Mouse (Mus musculus) embryonic fibroblast, embryonic 13.5 days (primary cell): ENCODE data around the gene Fam219b. TPM values are rescaled to one million over a fixed set of nuclear protein-coding genes. Genes with fewer than 3 reads are reported as not detected.
A peak's percentile ranks its signal among the peaks of the same experiment; 100 is the strongest.

Source experiments
- H3K27ac ChIP-seq: 2 replicates; pipeline ENCODE4 v1.5.1; 2012; ENCODE audit warnings: low read length, control low read depth, inconsistent platforms; ENCODE audit not compliant: insufficient read depth
- H3K4me1 ChIP-seq: 2 replicates; pipeline ENCODE4 v1.6.1; 2011; ENCODE audit warnings: low read length; ENCODE audit not compliant: control insufficient read depth, insufficient read depth
- H3K4me3 ChIP-seq: 2 replicates; pipeline ENCODE4 v1.5.1; 2011; ENCODE audit warnings: mild to moderate bottlenecking, control low read depth, low read length; ENCODE audit not compliant: insufficient read depth
- CTCF ChIP-seq: IDR thresholded peaks from 2 replicates; pipeline ENCODE4 v1.5.1; 2011; ENCODE audit warnings: mild to moderate bottlenecking, control low read depth, low read length, moderate library complexity, borderline replicate concordance; ENCODE audit not compliant: insufficient read depth
- POLR2A ChIP-seq: IDR thresholded peaks from 2 replicates; pipeline ENCODE4 v1.6.1; 2011; ENCODE audit warnings: low read depth, mild to moderate bottlenecking, control low read depth, low read length, moderate library complexity
- polyA plus RNA-seq: library from polyadenylated mRNA; stranded (reverse); fragments of >200 nt; gene quantifications from 2 replicates; pipeline ENCODE4 v1.2.4, GENCODE M21; 2011; ENCODE audit warnings: low read depth; ENCODE audit not compliant: missing spikeins, insufficient read length

Gene Fam219b
- 12.6 and 13.0 TPM in 2 replicates for polyA plus RNA-seq

DNA sequence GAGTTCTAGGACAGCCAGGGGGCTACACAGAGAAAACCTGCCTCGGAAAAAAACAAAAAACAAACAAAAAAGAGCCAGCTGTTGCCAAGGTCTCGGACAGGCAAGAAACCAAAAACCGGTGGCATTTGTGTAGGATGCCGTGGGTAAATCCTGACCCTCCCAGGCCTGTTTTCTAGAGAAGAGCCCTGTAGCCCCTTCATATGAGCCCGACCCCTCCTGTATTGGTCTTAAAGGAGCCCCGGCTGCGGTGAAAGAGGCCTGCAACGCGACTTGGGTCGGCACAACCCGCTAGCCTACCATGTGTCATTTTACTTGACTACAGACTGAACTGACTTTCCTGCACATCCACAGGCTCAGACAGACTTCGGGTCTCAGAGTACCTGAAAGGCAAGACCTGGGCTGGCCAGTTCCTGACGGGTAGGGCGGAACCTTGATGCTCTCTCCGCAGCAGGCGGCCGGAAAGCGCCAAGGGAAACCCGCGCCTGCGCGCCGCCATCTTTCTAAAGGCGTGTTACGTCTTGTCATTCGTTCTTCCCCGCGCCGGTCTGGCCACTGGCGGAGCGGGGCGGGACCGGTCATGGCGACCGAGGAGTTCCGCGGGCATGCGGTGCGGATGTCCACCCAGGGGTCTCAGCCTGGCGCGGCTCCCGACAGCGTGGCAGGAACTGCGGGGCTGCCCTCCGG lies at the start of gene Fam219b:
Gene Fam219b (plus strand): TSS at position 485 of the 684 bp plus-strand sequence.
- TF ChIP-seq CTCF (no peak), POLR2A (peak; percentile 82)
- Histone ChIP-seq H3K4me3 (peak within 1 kb of the TSS; percentile 93), H3K4me1 (peaks cover 6% of the 10 kb centered on the region; the same call in 1 of the 2 replicates), H3K27ac (peak within 1 kb of the TSS; percentile 21; the same call in 1 of the 2 replicates)

- H3K27ac ChIP-seq, result no peak overlapping the region
- TF ChIP-seq CTCF (no peak), POLR2A (no peak)
- H3K4me1 ChIP-seq, result no peaks in the 10 kb centered on the region
- H3K4me3 ChIP-seq, result no peak overlapping the region
Measured at GRCm38 (mm10) chr9:57487807-57488206, 49.5 kb upstream of the Fam219b start.

DNA sequence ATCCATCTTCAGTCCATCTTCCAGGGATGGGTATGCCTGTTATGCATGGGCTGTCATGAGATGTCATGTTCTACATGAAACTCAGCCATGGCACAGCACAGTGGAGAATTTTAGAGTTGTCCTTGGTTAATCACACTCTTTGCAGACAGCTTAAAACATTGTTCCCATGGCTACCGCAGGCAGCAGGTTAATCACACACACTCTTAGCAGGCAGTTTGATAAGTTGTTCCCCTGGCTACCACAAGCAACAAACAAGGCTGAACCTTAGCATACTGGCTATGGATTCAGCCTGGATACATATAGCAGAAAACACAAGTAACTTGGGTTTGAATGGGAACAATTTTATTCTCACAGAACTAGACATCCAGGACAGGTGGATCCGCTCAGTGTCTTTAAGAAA lies 43.8 kb upstream of the Fam219b start:
- Histone ChIP-seq H3K27ac (no peak overlapping the region), H3K4me3 (no peak overlapping the region), H3K4me1 (no peaks in the 10 kb centered on the region)
- TF ChIP-seq POLR2A, result no peak
- TF ChIP-seq CTCF, result no peak

DNA sequence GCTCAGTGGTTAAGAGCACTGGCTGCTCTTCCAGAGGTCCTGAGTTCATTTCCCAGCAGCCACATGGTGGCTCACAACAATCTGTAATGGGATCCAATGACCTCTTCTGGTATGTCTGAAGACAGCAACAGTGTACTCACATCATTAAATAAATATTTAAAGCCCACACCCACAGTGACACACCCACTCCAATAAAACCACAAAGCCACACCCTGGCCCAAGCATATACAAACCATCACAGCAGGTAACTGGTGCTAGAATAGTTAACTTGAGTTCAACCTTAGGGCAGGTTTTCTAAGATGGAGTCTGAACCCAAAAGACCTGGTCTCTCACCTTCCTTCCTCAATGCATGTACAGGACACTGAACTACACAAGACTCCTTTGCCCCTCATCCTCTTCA lies 42.4 kb upstream of the Fam219b start:
- no peak for TF ChIP-seq POLR2A
- no peak for TF ChIP-seq CTCF
- H3K27ac ChIP-seq, result no peak overlapping the region
- no peaks in the 10 kb centered on the region for H3K4me1 ChIP-seq
- no peak overlapping the region for H3K4me3 ChIP-seq

GRCm38 (mm10) chr9:57497236-57497635 lies 40.1 kb upstream of the Fam219b start:
- Histone ChIP-seq H3K27ac (no peak overlapping the region), H3K4me3 (no peak overlapping the region), H3K4me1 (no peaks in the 10 kb centered on the region)
- TF ChIP-seq POLR2A (no peak), CTCF (no peak)

- H3K27ac ChIP-seq, result no peak overlapping the region
- no peak for TF ChIP-seq POLR2A
- TF ChIP-seq CTCF, result no peak
Measured at GRCm38 (mm10) chr9:57498536-57498935, 38.8 kb upstream of the Fam219b start.

GRCm38 (mm10) chr9:57501452-57501851 lies 35.9 kb upstream of the Fam219b start:
- H3K27ac ChIP-seq, result no peak overlapping the region
- no peak for TF ChIP-seq CTCF
- TF ChIP-seq POLR2A, result no peak
- peaks cover 13% of the 10 kb centered on the region for H3K4me1 ChIP-seq
- H3K4me3 ChIP-seq, result no peak overlapping the region

More at GRCm38 (mm10) chr9:57498536-57498935, 38.8 kb upstream of the Fam219b start:
- Histone ChIP-seq H3K4me3 (no peak overlapping the region), H3K4me1 (no peaks in the 10 kb centered on the region)

DNA sequence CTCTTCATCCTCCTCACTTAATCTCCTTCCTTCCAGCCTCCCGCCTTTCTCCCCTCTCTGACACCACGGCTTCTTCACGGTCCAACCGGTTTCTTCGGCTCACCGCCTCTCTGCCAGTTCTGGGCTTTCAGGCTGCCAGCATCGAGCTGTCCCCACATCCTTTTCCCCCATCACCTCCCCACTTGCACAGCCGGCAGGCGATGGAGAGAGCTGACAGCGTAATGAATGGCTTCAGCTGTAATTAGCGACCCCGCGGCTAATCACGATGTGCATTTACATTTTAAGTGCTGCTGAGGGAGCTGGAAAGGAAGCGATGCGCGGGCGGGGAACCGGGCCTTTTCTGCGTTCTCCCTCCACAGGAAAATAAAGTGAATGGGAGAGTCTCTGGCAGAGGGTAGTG lies 35.5 kb upstream of the Fam219b start:
- TF ChIP-seq POLR2A (no peak), CTCF (no peak)
- Histone ChIP-seq H3K4me1 (peaks cover 13% of the 10 kb centered on the region), H3K27ac (no peak overlapping the region), H3K4me3 (no peak overlapping the region)

DNA sequence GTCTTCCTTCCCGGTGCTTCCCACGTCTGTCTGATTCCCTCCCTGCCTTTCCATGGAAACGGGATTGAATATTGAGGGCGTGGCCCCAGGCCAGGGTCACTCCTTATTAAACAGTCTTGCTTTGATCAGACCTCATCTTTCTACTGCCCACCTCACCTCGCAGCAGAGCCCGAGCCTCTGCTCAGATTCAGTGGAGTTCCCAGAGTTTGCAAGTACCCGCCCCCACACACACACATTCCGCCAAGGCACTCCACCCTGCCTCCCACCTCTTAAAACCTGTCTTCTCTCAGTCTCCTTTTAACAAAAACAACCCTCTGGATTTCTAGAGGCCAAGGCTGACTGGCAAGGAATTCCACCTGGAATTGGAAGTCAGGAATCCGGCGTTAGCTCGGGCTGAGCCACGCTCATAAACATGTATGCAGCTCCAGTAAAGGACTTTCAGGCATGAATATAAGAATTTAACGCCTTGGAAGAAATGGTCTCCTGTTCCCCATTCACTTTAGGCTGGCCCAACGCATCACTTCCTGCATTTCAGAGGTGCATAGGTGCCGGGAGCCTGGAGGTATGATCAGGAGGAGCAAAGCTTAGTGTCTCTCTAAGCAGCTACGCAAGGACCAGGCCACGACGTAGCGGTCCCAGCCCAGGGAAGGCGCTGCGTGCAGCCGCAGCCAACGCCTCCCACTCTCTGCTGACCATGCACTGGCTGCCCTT lies 34.3 kb upstream of the Fam219b start:
- Histone ChIP-seq H3K4me3 (peak overlapping the region; percentile 14; the same call in 1 of the 2 replicates), H3K27ac (no peak overlapping the region), H3K4me1 (peaks cover 13% of the 10 kb centered on the region)
- TF ChIP-seq CTCF (no peak), POLR2A (no peak)

DNA sequence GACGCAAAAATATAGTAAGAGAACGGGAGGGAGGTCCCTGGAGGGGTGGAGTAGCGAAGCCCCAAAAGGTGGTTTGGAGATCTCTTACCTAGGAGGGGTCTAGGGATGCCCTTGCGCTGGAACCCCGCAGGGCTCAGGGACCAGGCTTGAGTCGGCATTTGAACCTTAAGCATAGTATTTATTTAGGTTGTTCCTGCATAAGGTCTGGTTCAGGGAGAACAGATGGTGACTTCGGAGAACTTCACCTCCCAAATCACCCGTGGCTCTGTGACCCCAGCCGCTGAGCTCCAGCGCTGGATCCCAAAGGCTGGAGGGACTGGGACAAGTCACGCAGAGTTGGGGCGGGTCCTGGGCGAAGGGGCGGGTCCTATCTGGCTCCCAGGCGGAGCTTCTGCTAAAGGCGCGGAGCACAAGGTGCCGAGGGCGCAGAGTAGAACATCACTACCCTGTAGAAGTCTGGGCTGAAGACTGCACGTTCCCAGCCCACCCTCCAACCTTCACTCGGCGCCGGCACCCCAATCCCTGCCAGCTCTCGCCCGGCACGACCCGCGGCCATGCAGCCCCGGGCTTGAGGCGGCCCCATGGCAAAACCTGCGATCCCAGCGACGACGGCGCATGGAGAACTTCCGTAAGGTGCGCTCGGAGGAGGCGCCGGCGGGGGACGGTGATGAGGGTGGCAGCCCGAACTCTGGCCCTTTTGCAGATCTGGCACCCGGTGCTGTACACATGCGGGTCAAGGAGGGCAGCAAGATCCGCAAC lies 33.5 kb upstream of the Fam219b start, which contains the start of gene Rpp25:
Gene Rpp25 (plus strand): TSS at position 405 of the 759 bp plus-strand sequence.
- Histone ChIP-seq H3K4me1 (peaks cover 13% of the 10 kb centered on the region), H3K27ac (no peak within 1 kb of the TSS), H3K4me3 (peak within 1 kb of the TSS; percentile 14; the same call in 1 of the 2 replicates)
- TF ChIP-seq CTCF, result no peak
- TF ChIP-seq POLR2A, result no peak
